Mouse (Mus musculus) bone marrow, adult 2 months (tissue): ENCODE measurements around the gene Scnn1b. TPM values are rescaled to one million over a fixed set of nuclear protein-coding genes. Genes with fewer than 3 reads are reported as not detected.

ENCODE experiments used
- H3K27ac ChIP-seq: fragments of 200-500 bp; 2 replicates; pipeline ENCODE4 v1.5.1; 2012; ENCODE audit warnings: low read depth, mild to moderate bottlenecking, control low read depth, inconsistent platforms, low read length; ENCODE audit not compliant: control insufficient read depth, poor library complexity, insufficient read depth
- H3K4me1 ChIP-seq: fragments of 200-500 bp; 2 replicates; pipeline ENCODE4 v1.6.1; 2011; ENCODE audit warnings: low read length; ENCODE audit not compliant: control insufficient read depth, insufficient read depth
- H3K4me3 ChIP-seq: fragments of 200-500 bp; replicated peaks from 2 replicates; pipeline ENCODE3; 2011; ENCODE audit warnings: mild to moderate bottlenecking, low read depth, low read length, control low read depth; ENCODE audit not compliant: control insufficient read depth
- CTCF ChIP-seq: fragments of 200-500 bp; IDR thresholded peaks from 2 replicates; pipeline ENCODE4 v1.5.1; 2011; ENCODE audit warnings: low read length, control low read depth; ENCODE audit not compliant: control insufficient read depth, insufficient read depth
- POLR2A ChIP-seq: fragments of 200-500 bp; IDR thresholded peaks from 2 replicates; pipeline ENCODE4 v1.6.1; 2011; ENCODE audit warnings: low read depth, mild to moderate bottlenecking, control low read depth, low read length, borderline replicate concordance; ENCODE audit not compliant: control insufficient read depth
- WGBS: fragments of 180-500 bp; shearing (Covaris S2); methylation state at CpG from one replicate; pipeline ENCODE4 v1.1.7; 2018; 5-methylcytosine and 5-hydroxymethylcytosine counted together
- polyA plus RNA-seq: library from polyadenylated mRNA; stranded (reverse); fragments of >200 nt; gene quantifications from 2 replicates; pipeline ENCODE4 v1.2.4, GENCODE M21; 2011; ENCODE audit warnings: low replicate concordance; ENCODE audit not compliant: missing spikeins, insufficient read depth, insufficient read length

Scnn1b gene
- polyA plus RNA-seq, 1 experiment: 0.77 TPM

- TF ChIP-seq CTCF (no peak), POLR2A (no peak)
- no peak overlapping the region for H3K4me3 ChIP-seq
- H3K27ac ChIP-seq: no peak overlapping the region
- H3K4me1 ChIP-seq: no peaks in the 10 kb centered on the region
- 81% methylated on average over 11 of the region's 11 CpGs for WGBS
Observed at GRCm38 (mm10) chr7:121857177-121857884, 7.5 kb upstream of the Scnn1b start.

DNA sequence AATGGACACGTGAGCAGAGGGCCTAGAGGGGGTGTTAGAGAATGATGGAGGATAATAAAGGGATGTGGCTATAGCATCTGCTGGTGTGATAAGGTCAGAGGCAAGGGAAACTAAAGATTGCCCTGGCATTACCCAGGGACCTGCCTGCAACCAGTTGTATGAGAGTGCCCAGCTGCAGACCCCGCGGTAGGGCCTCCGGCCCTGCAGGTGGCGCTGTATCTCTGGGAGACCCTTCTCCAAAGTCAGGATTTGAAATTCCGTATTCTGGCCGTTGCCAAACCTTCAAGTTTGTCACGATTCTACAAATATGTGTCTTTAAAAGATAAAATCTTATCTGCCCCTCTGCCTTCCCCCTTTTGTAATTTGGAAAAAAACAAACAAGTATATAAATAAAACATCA lies 5.9 kb upstream of the Scnn1b start:
- H3K4me1 ChIP-seq: no peaks in the 10 kb centered on the region
- H3K4me3 ChIP-seq: no peak overlapping the region
- TF ChIP-seq CTCF (no peak), POLR2A (no peak)
- H3K27ac ChIP-seq: no peak overlapping the region
- WGBS: 71% methylated on average over 8 of the region's 8 CpGs

DNA sequence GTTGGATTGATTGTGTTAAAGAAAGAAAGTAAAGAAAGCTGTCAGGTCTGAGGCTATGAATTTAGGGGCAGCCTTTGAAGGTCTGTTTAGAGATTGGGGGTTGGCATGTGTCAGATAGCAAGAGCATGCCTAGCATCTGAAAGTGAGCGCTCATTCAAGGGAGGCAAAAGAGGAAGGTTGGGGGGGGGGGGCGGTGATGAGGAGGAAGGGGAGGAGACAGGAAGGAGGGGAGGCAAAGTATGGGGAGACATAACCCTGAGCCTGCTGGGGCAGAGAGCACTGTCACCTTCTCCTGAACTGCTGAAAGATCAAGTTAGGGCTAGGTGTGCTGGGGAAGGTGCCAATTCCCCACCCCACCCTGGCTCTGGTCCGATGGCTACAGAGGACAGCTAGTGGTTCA lies 6.8 kb downstream of the Scnn1b start:
- WGBS: 33% methylated on average over 2 of the region's 3 CpGs
- H3K27ac ChIP-seq: no peak overlapping the region
- H3K4me3 ChIP-seq: no peak overlapping the region
- TF ChIP-seq CTCF (no peak), POLR2A (no peak)
- H3K4me1 ChIP-seq: no peaks in the 10 kb centered on the region

- Histone ChIP-seq H3K27ac (no peak overlapping the region), H3K4me3 (no peak overlapping the region)
- WGBS: 42% methylated on average over 3 of the region's 3 CpGs
Observed at GRCm38 (mm10) chr7:121873998-121874397, 9.2 kb downstream of the Scnn1b start.

DNA sequence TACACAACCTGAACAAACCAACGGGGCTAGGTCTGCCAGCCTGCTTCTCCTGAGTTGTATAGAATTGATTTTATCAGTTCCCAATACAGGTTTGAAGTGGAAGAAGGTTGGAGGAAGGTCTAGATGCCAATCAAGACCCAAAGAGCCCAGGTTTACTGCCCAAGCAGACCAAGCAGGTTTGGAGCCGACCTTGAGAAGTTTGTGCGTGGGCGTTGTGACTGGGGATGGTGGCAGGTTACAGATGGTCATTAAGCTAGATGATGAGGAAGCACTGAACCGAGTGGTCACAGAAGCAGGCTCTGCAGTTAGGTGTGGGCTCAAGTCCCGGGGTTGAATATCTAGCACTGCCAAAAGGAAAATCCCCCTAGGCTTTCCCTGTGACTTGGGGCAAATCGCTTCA lies 9.9 kb downstream of the Scnn1b start:
- Histone ChIP-seq H3K27ac (no peak overlapping the region), H3K4me1 (no peaks in the 10 kb centered on the region), H3K4me3 (no peak overlapping the region)
- TF ChIP-seq CTCF (no peak), POLR2A (no peak)
- WGBS: 73% methylated on average over 7 of the region's 7 CpGs

More at GRCm38 (mm10) chr7:121873998-121874397, 9.2 kb downstream of the Scnn1b start:
- no peaks in the 10 kb centered on the region for H3K4me1 ChIP-seq
- TF ChIP-seq CTCF (no peak), POLR2A (no peak)

DNA sequence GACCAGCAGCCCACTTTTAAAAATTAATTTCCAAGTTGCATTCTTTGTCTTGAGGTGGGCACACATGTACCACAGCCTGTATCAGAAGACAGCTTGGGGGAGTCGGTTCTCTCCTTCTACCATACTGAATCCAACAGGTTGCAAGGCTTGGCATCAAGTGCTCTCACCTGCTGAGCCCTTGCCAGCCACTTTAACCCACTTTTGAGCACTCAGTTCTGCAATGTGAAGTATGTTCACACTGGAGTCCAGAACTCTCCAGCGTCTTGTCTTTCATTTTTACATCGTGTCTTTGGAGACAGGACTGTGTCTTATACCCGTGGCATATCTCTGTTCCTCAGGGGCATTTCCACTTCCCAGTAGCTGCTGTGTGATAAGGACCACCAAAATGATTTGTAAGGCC lies 15.4 kb downstream of the Scnn1b start:
- H3K4me3 ChIP-seq: no peak overlapping the region
- H3K27ac ChIP-seq: no peak overlapping the region
- H3K4me1 ChIP-seq: no peaks in the 10 kb centered on the region
- TF ChIP-seq CTCF: no peak
- TF ChIP-seq POLR2A: no peak
- WGBS: 65% methylated on average over 4 of the region's 4 CpGs

GRCm38 (mm10) chr7:121890636-121891360 lies 26.0 kb downstream of the Scnn1b start:
- TF ChIP-seq POLR2A: no peak
- no peak for TF ChIP-seq CTCF
- 84% methylated on average over 13 of the region's 13 CpGs for WGBS
- Histone ChIP-seq H3K4me1 (no peaks in the 10 kb centered on the region), H3K27ac (no peak overlapping the region), H3K4me3 (no peak overlapping the region)

DNA sequence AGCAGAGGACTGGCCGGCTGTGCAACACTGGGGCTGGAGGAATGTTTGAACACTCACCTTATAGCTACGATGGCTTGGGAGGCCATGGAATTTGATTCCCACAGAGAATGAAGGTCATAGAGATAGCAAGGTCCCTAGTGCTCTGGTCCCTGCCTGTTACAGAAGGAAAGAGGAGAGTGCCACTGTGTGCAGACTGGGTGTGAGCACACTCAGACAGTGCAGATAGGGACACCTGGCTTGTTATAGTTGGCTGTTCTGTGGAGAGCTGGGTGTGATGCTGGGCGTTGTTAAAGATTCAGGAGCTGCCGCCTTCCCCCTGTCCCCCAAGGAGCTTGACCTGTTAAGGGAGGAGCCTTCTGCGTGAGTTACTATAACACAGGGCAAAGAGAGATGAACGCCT lies 31.9 kb downstream of the Scnn1b start:
- TF ChIP-seq POLR2A (no peak), CTCF (no peak)
- Histone ChIP-seq H3K4me1 (no peaks in the 10 kb centered on the region), H3K4me3 (no peak overlapping the region), H3K27ac (no peak overlapping the region)
- WGBS: 66% methylated on average over 6 of the region's 6 CpGs

DNA sequence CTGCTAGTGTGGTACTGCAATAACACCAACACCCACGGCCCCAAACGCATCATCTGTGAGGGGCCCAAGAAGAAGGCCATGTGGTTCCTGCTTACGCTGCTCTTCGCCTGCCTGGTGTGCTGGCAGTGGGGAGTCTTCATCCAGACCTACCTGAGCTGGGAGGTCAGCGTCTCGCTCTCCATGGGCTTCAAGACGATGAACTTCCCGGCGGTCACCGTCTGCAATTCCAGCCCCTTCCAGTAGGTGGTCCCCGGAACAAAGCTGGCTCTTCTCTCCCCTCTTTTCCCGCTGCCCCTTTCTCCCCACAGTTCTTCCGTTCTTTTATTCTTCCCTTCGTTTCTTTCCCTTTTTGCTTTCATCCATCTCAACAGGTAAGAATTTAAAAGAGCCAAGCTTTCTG lies 34.5 kb downstream of the Scnn1b start:
- H3K27ac ChIP-seq: no peak overlapping the region
- H3K4me1 ChIP-seq: no peaks in the 10 kb centered on the region
- peak; percentile 42; the same call in 1 of the 2 replicates for TF ChIP-seq CTCF
- no peak for TF ChIP-seq POLR2A
- no peak overlapping the region for H3K4me3 ChIP-seq
- 7% methylated on average over 14 of the region's 14 CpGs for WGBS
